Mouse (Mus musculus): ENCODE measurements around the gene Ang6. TPM values are rescaled to one million over a fixed set of nuclear protein-coding genes. Genes with fewer than 3 reads are reported as not detected.
"Not testable (repeated sequence)": the region's sequence is repeated elsewhere in the genome, so short reads cannot be mapped to it uniquely, and the experiment has no call there.

The Ang6 gene
- polyA plus RNA-seq (2012): not detected in 2 replicates

- Histone ChIP-seq H3K36me3 (ENCODE audit: control insufficient read depth) (no peaks in the 10 kb centered on the region), H3K27me3 (ENCODE audit: control insufficient read depth) (no peaks in the 10 kb centered on the region), H3K4me3 (replicated peaks) (no peak within 1 kb of the TSS), H3K9me3 (ENCODE audit: control insufficient read depth, low read length) (no peaks in the 10 kb centered on the region), H3K4me1 (ENCODE audit: control insufficient read depth) (0 out of 2 replicates have a peak, but pooled peaks cover 3% of the 10 kb centered on the region)
- TF ChIP-seq TAL1 (IDR thresholded peaks at IDR 0.05; ENCODE audit: low read length) (no peak), GATA1 (IDR thresholded peaks at IDR 0.05; ENCODE audit: low read length) (no peak)
These were observed at the start of gene Ang6 for GRCm38 (mm10) chr14:44002169-44002568. TSS of gene Ang6 (minus strand) at chr14:44002269.

GRCm38 (mm10) chr14:44046567-44046966 is 44.5 kb upstream of the Ang6 start:
- H3K36me3 ChIP-seq (ENCODE audit: control insufficient read depth): not testable (repeated sequence)

GRCm38 (mm10) chr14:44031828-44032227 is 29.8 kb upstream of the Ang6 start:
- H3K4me3 ChIP-seq (replicated peaks); H3K9me3 ChIP-seq (ENCODE audit: control insufficient read depth, low read length); H3K27me3 ChIP-seq (ENCODE audit: control insufficient read depth); H3K36me3 ChIP-seq (ENCODE audit: control insufficient read depth); H3K4me1 ChIP-seq (ENCODE audit: control insufficient read depth): not testable (repeated sequence)

More at GRCm38 (mm10) chr14:44046567-44046966, 44.5 kb upstream of the Ang6 start:
- not testable (repeated sequence) for H3K4me1 ChIP-seq (ENCODE audit: control insufficient read depth); H3K9me3 ChIP-seq (ENCODE audit: control insufficient read depth, low read length); H3K4me3 ChIP-seq (replicated peaks); H3K27me3 ChIP-seq (ENCODE audit: control insufficient read depth)

GRCm38 (mm10) chr14:44009686-44010085 is 7.6 kb upstream of the Ang6 start:
- H3K4me1 ChIP-seq (ENCODE audit: control insufficient read depth); H3K4me3 ChIP-seq (replicated peaks); H3K36me3 ChIP-seq (ENCODE audit: control insufficient read depth); H3K27me3 ChIP-seq (ENCODE audit: control insufficient read depth); H3K9me3 ChIP-seq (ENCODE audit: control insufficient read depth, low read length): not testable (repeated sequence)

- H3K4me3 ChIP-seq (replicated peaks); H3K27me3 ChIP-seq (ENCODE audit: control insufficient read depth); H3K9me3 ChIP-seq (ENCODE audit: control insufficient read depth, low read length); H3K4me1 ChIP-seq (ENCODE audit: control insufficient read depth); H3K36me3 ChIP-seq (ENCODE audit: control insufficient read depth): not testable (repeated sequence)
These were observed 6.0 kb upstream of the Ang6 start for GRCm38 (mm10) chr14:44008021-44008420.

- Histone ChIP-seq H3K36me3 (ENCODE audit: control insufficient read depth) (no peaks in the 10 kb centered on the region), H3K4me1 (ENCODE audit: control insufficient read depth) (0 out of 2 replicates have a peak, but pooled peaks cover 3% of the 10 kb centered on the region), H3K9me3 (ENCODE audit: control insufficient read depth, low read length) (no peaks in the 10 kb centered on the region), H3K4me3 (replicated peaks) (no peak overlapping the region), H3K27me3 (ENCODE audit: control insufficient read depth) (no peaks in the 10 kb centered on the region)
- no peak for TF ChIP-seq TAL1 (IDR thresholded peaks at IDR 0.05; ENCODE audit: low read length)
- TF ChIP-seq GATA1 (IDR thresholded peaks at IDR 0.05; ENCODE audit: low read length): no peak
These were observed 469 bp downstream of the Ang6 start for GRCm38 (mm10) chr14:44001600-44001999.

GRCm38 (mm10) chr14:43998455-43999000 is 3.5 kb downstream of the Ang6 start:
- not testable (repeated sequence) for H3K36me3 ChIP-seq (ENCODE audit: control insufficient read depth); H3K9me3 ChIP-seq (ENCODE audit: control insufficient read depth, low read length); H3K27me3 ChIP-seq (ENCODE audit: control insufficient read depth); H3K4me3 ChIP-seq (replicated peaks); H3K4me1 ChIP-seq (ENCODE audit: control insufficient read depth)

GRCm38 (mm10) chr14:43987404-43987803 is 14.7 kb downstream of the Ang6 start:
- H3K4me1 ChIP-seq (ENCODE audit: control insufficient read depth); H3K36me3 ChIP-seq (ENCODE audit: control insufficient read depth); H3K4me3 ChIP-seq (replicated peaks); H3K9me3 ChIP-seq (ENCODE audit: control insufficient read depth, low read length); H3K27me3 ChIP-seq (ENCODE audit: control insufficient read depth): not testable (repeated sequence)

- Histone ChIP-seq H3K27me3 (ENCODE audit: control insufficient read depth) (no peaks in the 10 kb centered on the region), H3K36me3 (ENCODE audit: control insufficient read depth) (no peaks in the 10 kb centered on the region), H3K4me1 (ENCODE audit: control insufficient read depth) (no peaks in the 10 kb centered on the region), H3K4me3 (replicated peaks) (no peak overlapping the region), H3K9me3 (ENCODE audit: control insufficient read depth, low read length) (no peaks in the 10 kb centered on the region)
- TF ChIP-seq GATA1 (IDR thresholded peaks at IDR 0.05; ENCODE audit: low read length) (no peak), TAL1 (IDR thresholded peaks at IDR 0.05; ENCODE audit: low read length) (no peak)
These were observed 15.9 kb downstream of the Ang6 start for GRCm38 (mm10) chr14:43986147-43986546.

- H3K4me1 ChIP-seq (ENCODE audit: control insufficient read depth): no peaks in the 10 kb centered on the region
- no peaks in the 10 kb centered on the region for H3K27me3 ChIP-seq (ENCODE audit: control insufficient read depth)
- H3K36me3 ChIP-seq (ENCODE audit: control insufficient read depth): no peaks in the 10 kb centered on the region
- TF ChIP-seq GATA1 (IDR thresholded peaks at IDR 0.05; ENCODE audit: low read length): no peak
- no peak for TF ChIP-seq TAL1 (IDR thresholded peaks at IDR 0.05; ENCODE audit: low read length)
- no peak overlapping the region for H3K4me3 ChIP-seq (replicated peaks)
- H3K9me3 ChIP-seq (ENCODE audit: control insufficient read depth, low read length): no peaks in the 10 kb centered on the region
These were observed 18.2 kb downstream of the Ang6 start for GRCm38 (mm10) chr14:43983897-43984296.

GRCm38 (mm10) chr14:43983454-43983853 is 18.6 kb downstream of the Ang6 start:
- no peaks in the 10 kb centered on the region for H3K27me3 ChIP-seq (ENCODE audit: control insufficient read depth)
- H3K4me3 ChIP-seq (replicated peaks): no peak overlapping the region
- no peak for TF ChIP-seq GATA1 (IDR thresholded peaks at IDR 0.05; ENCODE audit: low read length)
- no peak for TF ChIP-seq TAL1 (IDR thresholded peaks at IDR 0.05; ENCODE audit: low read length)
- H3K4me1 ChIP-seq (ENCODE audit: control insufficient read depth): no peaks in the 10 kb centered on the region
- H3K36me3 ChIP-seq (ENCODE audit: control insufficient read depth): no peaks in the 10 kb centered on the region
- no peaks in the 10 kb centered on the region for H3K9me3 ChIP-seq (ENCODE audit: control insufficient read depth, low read length)

- H3K36me3 ChIP-seq (ENCODE audit: control insufficient read depth); H3K4me1 ChIP-seq (ENCODE audit: control insufficient read depth); H3K27me3 ChIP-seq (ENCODE audit: control insufficient read depth); H3K9me3 ChIP-seq (ENCODE audit: control insufficient read depth, low read length); H3K4me3 ChIP-seq (replicated peaks): not testable (repeated sequence)
These were observed 45.3 kb downstream of the Ang6 start, which contains the start of gene Ang5 for GRCm38 (mm10) chr14:43956769-43957168. TSS of gene Ang5 (plus strand) at chr14:43957069.

GRCm38 (mm10) chr14:43955074-43955473 is 47.0 kb downstream of the Ang6 start:
- not testable (repeated sequence) for H3K4me1 ChIP-seq (ENCODE audit: control insufficient read depth); H3K9me3 ChIP-seq (ENCODE audit: control insufficient read depth, low read length); H3K4me3 ChIP-seq (replicated peaks); H3K27me3 ChIP-seq (ENCODE audit: control insufficient read depth); H3K36me3 ChIP-seq (ENCODE audit: control insufficient read depth)

- H3K4me3 ChIP-seq (replicated peaks); H3K4me1 ChIP-seq (ENCODE audit: control insufficient read depth); H3K9me3 ChIP-seq (ENCODE audit: control insufficient read depth, low read length); H3K36me3 ChIP-seq (ENCODE audit: control insufficient read depth); H3K27me3 ChIP-seq (ENCODE audit: control insufficient read depth): not testable (repeated sequence)
These were observed 48.7 kb downstream of the Ang6 start for GRCm38 (mm10) chr14:43953382-43953781.

All from erythroblast, embryonic 14.5 days (primary cell).